ENCODE assay signal across 19 mouse cellular contexts in genomic region chr11:26726969-26727368, GRCm38 (mm10).
"Had no signal": no experiment of that assay in that cellular context is flagged by ENCODE, and none has a peak within 500 bp of the region (broad histone marks: within the 10 kb centered on the region; RNA-seq: fewer than 3 reads in every experiment).

No protein-coding gene starts in this region.

- H3K4me1 ChIP-seq: liver, embryonic 13.5 days; neural tube, embryonic 12.5 days; neural tube, embryonic 15.5 days had no signal

- H3K27me3 ChIP-seq: liver, embryonic 13.5 days; neural tube, embryonic 12.5 days; neural tube, embryonic 15.5 days had no signal

- DNase-seq: kidney, postnatal 25 days; layer of hippocampus, postnatal 36 days; liver, embryonic 13.5 days; lung, adult 2 months; lung, postnatal 14 days; lung, postnatal 4 days; midbrain, embryonic 14.5 days; right cerebral cortex, adult 18-20 months; right cerebral cortex, postnatal 14 days; right cerebral cortex, postnatal 4 days; thymus, adult 2 months; thymus, postnatal 14 days; thymus, postnatal 4 days had no signal

- H3K4me2 ChIP-seq: liver, embryonic 13.5 days; midbrain, embryonic 11.5 days; neural tube, embryonic 12.5 days; neural tube, embryonic 15.5 days had no signal

- H3K9me3 ChIP-seq: liver, embryonic 13.5 days; neural tube, embryonic 12.5 days; neural tube, embryonic 15.5 days had no signal

- H3K4me3 ChIP-seq: left cerebral cortex, adult 2 months; liver, embryonic 13.5 days; neural tube, embryonic 12.5 days; neural tube, embryonic 15.5 days had no signal

- H3K9ac ChIP-seq: liver, embryonic 13.5 days; neural tube, embryonic 12.5 days; neural tube, embryonic 15.5 days had no signal

- H3K27ac ChIP-seq: kidney, postnatal 0 days; left cerebral cortex, adult 2 months; liver, embryonic 13.5 days; neural tube, embryonic 12.5 days; neural tube, embryonic 15.5 days; stomach, postnatal 0 days had no signal

- H3K36me3 ChIP-seq: liver, embryonic 13.5 days; neural tube, embryonic 12.5 days; neural tube, embryonic 15.5 days had no signal
